Mouse (Mus musculus): Measurements from ENCODE around the gene Klk14.

The Klk14 gene

DNA sequence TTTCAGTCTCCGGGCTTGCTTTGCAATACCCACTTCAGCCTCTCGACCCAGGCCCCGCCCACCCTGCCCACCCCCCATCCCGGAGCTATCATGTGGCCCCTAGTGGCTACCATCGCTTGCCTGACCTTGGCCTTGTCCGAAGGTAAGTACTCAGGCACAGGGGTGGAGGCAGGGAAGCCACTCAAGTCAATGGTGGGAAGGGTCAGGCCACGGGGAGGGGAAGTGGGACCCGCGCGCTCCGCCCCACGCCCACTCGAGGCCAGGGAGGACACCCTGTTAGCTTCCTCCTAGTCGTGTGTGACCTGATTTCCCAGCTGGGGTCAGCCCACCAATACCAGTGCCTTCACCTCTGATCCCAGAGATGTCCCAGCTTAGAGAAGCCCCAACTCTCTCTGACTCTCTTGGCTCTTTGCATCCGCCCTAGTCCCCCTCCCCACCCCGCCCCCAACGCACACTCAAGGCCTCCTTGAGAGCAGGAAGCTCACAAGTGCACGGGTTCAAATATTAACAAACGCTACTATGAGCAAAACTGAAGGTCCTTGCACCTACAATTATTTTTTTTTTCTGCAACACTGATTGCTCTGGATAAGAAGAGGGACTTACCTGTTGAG is 23.6 kb downstream of the Klk14 start:
- DNase-seq (ENCODE audit: extremely low spot score, low read depth, low spot score) = no peak
